Mouse (Mus musculus) hindbrain, embryonic 10.5 days (tissue): ENCODE data around the gene Rab23. TPM values are rescaled to one million over a fixed set of nuclear protein-coding genes. Genes with fewer than 3 reads are reported as not detected.

ENCODE experiments used
- DNase-seq: peaks from one replicate; pipeline ENCODE4 v3.0.0-alpha.2; 2017; ENCODE audit warnings: low spot score
- H3K27ac ChIP-seq: fragments of 300-500 bp; sonication (generic); 2 replicates; pipeline ENCODE4 v1.5.1; 2016; ENCODE audit warnings: mild to moderate bottlenecking, moderate library complexity
- H3K27me3 ChIP-seq: fragments of 300-500 bp; sonication (generic); 2 replicates; pipeline ENCODE4 v1.6.1; 2016; ENCODE audit warnings: mild to moderate bottlenecking; ENCODE audit not compliant: poor library complexity, insufficient read depth, severe bottlenecking
- H3K36me3 ChIP-seq: fragments of 300-500 bp; sonication (generic); 2 replicates; pipeline ENCODE4 v1.6.1; 2016; ENCODE audit warnings: mild to moderate bottlenecking, moderate library complexity
- H3K4me1 ChIP-seq: fragments of 300-500 bp; sonication (generic); replicated peaks from 2 replicates; pipeline ENCODE4 v1.6.1; 2016; ENCODE audit warnings: mild to moderate bottlenecking
- H3K4me3 ChIP-seq: fragments of 300-500 bp; sonication (generic); 2 replicates; pipeline ENCODE4 v1.5.1; 2016; ENCODE audit warnings: mild to moderate bottlenecking, moderate library complexity
- H3K9me3 ChIP-seq: fragments of 300-500 bp; sonication (generic); 2 replicates; pipeline ENCODE4 v1.6.1; 2016; ENCODE audit warnings: mild to moderate bottlenecking, moderate library complexity
- WGBS: fragments of 180-500 bp; shearing (Covaris S2); methylation state at CpG from one replicate; pipeline ENCODE4 v1.1.7; 2016; 5-methylcytosine and 5-hydroxymethylcytosine counted together
- polyA plus RNA-seq: library from polyadenylated mRNA; unstranded; fragments of >200 nt; fragmentation: Nextera tagmentation; extraction: Ambion mirVana; gene quantifications from 2 replicates; pipeline ENCODE4 v1.2.1, GENCODE M21; 2016

Rab23 gene
- polyA plus RNA-seq, 1 experiment from 2014 or later = 23.6 TPM

DNA sequence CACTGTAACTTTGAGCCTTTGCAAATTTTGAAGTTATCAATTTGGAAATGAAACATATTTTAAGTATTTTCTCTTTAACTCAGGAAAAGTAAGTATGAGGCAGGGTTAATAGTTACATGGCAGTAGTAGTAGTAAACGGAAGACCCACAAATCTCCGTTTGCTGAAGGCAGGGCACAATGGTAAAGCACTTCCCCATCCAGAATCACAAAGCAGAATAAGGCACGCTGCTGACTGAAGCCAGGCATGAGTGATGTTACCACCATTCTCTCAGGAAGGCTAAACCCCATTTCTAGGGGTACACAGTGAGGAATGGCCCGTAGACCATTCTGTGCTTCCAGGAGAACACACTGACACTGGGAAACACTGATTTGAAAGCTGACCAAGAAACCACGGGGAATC, 68.4 kb downstream of the Rab23 start:
- no peaks in the 10 kb centered on the region for H3K4me1 ChIP-seq
- DNase-seq = no peak
- 90% methylated on average over 5 of the region's 5 CpGs for WGBS
- no peaks in the 10 kb centered on the region for H3K27me3 ChIP-seq
- H3K36me3 ChIP-seq = peaks cover 37% of the 10 kb centered on the region
- H3K4me3 ChIP-seq = no peak overlapping the region
- H3K27ac ChIP-seq = no peak overlapping the region
- H3K9me3 ChIP-seq = no peaks in the 10 kb centered on the region

DNA sequence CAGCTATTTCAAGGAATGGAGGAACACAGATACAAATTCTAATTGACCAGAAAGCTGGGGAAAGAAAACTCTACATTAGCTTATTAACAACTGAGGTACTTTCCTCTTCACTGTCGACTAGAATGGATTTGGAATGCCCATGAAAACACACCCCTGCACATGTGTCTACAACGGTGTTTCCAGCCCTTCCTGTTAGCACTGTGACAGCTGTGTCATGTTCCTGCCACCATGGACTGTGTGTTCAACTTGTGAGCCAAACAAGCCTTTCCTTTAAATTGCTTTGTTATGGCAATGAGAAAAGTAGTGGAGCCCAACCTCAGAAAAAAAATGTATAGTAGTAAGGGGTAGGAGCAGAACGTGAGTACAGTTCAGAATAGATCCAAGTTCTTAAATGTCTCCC, 68.8 kb downstream of the Rab23 start:
- Histone ChIP-seq H3K4me3 (no peak overlapping the region), H3K9me3 (no peaks in the 10 kb centered on the region), H3K27me3 (no peaks in the 10 kb centered on the region), H3K36me3 (peaks cover 37% of the 10 kb centered on the region), H3K27ac (no peak overlapping the region), H3K4me1 (no peaks in the 10 kb centered on the region)
- no peak for DNase-seq
- WGBS = 80% methylated on average over 3 of the region's 3 CpGs

Other genes starting within 250 kb of the Rab23 start
- gene Prim2, start 50.1 kb upstream of the Rab23 start, polyA plus RNA-seq = 44.4 and 54.4 TPM in 2 replicates
- 40.7 and 48.6 TPM in 2 replicates for gene Bag2, start 37.9 kb downstream of the Rab23 start, polyA plus RNA-seq
- gene Zfp451, start 94.7 kb downstream of the Rab23 start, polyA plus RNA-seq = 29.2 and 30.0 TPM in 2 replicates
- gene Bend6, start 187.9 kb downstream of the Rab23 start, polyA plus RNA-seq = 1.4 and 2.2 TPM in 2 replicates
- gene Dst, start 188.3 kb downstream of the Rab23 start, polyA plus RNA-seq = 24.9 and 25.9 TPM in 2 replicates